Mouse (Mus musculus) MEL (cell line): ENCODE results near the gene Lrtm1. TPM values are rescaled to one million over a fixed set of nuclear protein-coding genes. Genes with fewer than 3 reads are reported as not detected.

Experiments used
- DNase-seq: peaks from one replicate; pipeline ENCODE4 v3.0.0; 2011; ENCODE audit warnings: low read depth, low spot score
- H3K27ac ChIP-seq: 2 replicates; pipeline ENCODE4 v1.5.1; 2012; ENCODE audit warnings: low read depth, mild to moderate bottlenecking, control low read depth, low read length, moderate library complexity; ENCODE audit not compliant: control insufficient read depth
- H3K27me3 ChIP-seq, 2 experiments: fragments of 150-350 bp in 1 of 2; sonication (generic) in 1 of 2; 2 replicates each; pipeline ENCODE4 v1.6.1; 2012; ENCODE audit warnings: low read length in 2 of 2, mild to moderate bottlenecking in 2 of 2, improper control_type of control experiment in 1 of 2, moderate library complexity in 1 of 2; ENCODE audit not compliant: insufficient read depth in 2 of 2, control insufficient read depth in 1 of 2
- H3K36me3 ChIP-seq, 2 experiments: 2 replicates each; pipeline ENCODE4 v1.6.1; 2012 to 2014; ENCODE audit warnings: low read length in 2 of 2, improper control_type of control experiment in 1 of 2, inconsistent platforms in 1 of 2, mild to moderate bottlenecking in 1 of 2; ENCODE audit not compliant: insufficient read depth in 2 of 2, control insufficient read depth in 1 of 2
- H3K4me1 ChIP-seq, 2 experiments: fragments of 150-350 bp in 1 of 2; sonication (generic) in 1 of 2; 2 replicates each; pipeline ENCODE4 v1.6.1; 2012; ENCODE audit warnings: low read length in 2 of 2, improper control_type of control experiment in 1 of 2, mild to moderate bottlenecking in 1 of 2; ENCODE audit not compliant: insufficient read depth in 2 of 2, control insufficient read depth in 1 of 2
- H3K4me3 ChIP-seq, 2 experiments: fragments of 150-350 bp in 1 of 2; sonication (generic) in 1 of 2; 2 replicates each; pipeline ENCODE4 v1.5.1; 2012; ENCODE audit warnings: low read depth in 2 of 2, low read length in 2 of 2, mild to moderate bottlenecking in 2 of 2, moderate library complexity in 2 of 2, control low read depth in 1 of 2, improper control_type of control experiment in 1 of 2; ENCODE audit not compliant: control insufficient read depth in 1 of 2, insufficient read depth in 1 of 2
- H3K79me2 ChIP-seq: 2 replicates; pipeline ENCODE4 v1.6.1; 2012; ENCODE audit warnings: mild to moderate bottlenecking, low read length, moderate library complexity; ENCODE audit not compliant: control insufficient read depth, poor library complexity, insufficient read depth
- H3K9ac ChIP-seq: 2 replicates; pipeline ENCODE4 v1.6.1; 2012; ENCODE audit warnings: low read depth, mild to moderate bottlenecking, control low read depth, low read length, moderate library complexity; ENCODE audit not compliant: control insufficient read depth, poor library complexity, severe bottlenecking
- H3K9me3 ChIP-seq: fragments of 150-350 bp; sonication (generic); replicated peaks from 2 replicates; pipeline ENCODE4 v1.6.1; 2012; ENCODE audit warnings: mild to moderate bottlenecking, low read length, improper control_type of control experiment, moderate library complexity; ENCODE audit not compliant: insufficient read depth
- BHLHE40 ChIP-seq: IDR thresholded peaks from 2 replicates; pipeline ENCODE4 v1.6.1; 2012; ENCODE audit warnings: low read depth, mild to moderate bottlenecking, inconsistent platforms, low read length, improper control_type of control experiment, borderline replicate concordance
- CHD1 ChIP-seq: IDR thresholded peaks from 2 replicates; pipeline ENCODE4 v1.6.1; 2012; ENCODE audit warnings: low read depth, mild to moderate bottlenecking, inconsistent platforms, low read length, improper control_type of control experiment
- EP300 ChIP-seq, 2 experiments: IDR thresholded peaks; 2 replicates each; pipeline ENCODE4 v1.6.1; 2011; ENCODE audit warnings: improper control_type of control experiment in 2 of 2, low read length in 2 of 2, low read depth in 1 of 2, mild to moderate bottlenecking in 1 of 2
- ETS1 ChIP-seq: IDR thresholded peaks from 2 replicates; pipeline ENCODE4 v1.6.1; 2012; ENCODE audit warnings: low read depth, mild to moderate bottlenecking, inconsistent platforms, low read length, improper control_type of control experiment, moderate library complexity
- HCFC1 ChIP-seq: IDR thresholded peaks from 2 replicates; pipeline ENCODE4 v1.6.1; 2012; ENCODE audit warnings: low read depth, mild to moderate bottlenecking, inconsistent platforms, low read length, improper control_type of control experiment, moderate library complexity
- JUND ChIP-seq: IDR thresholded peaks from 2 replicates; pipeline ENCODE4 v1.6.1; 2011; ENCODE audit warnings: low read depth, mild to moderate bottlenecking, improper control_type of control experiment, low read length
- MAFK ChIP-seq: IDR thresholded peaks from 2 replicates; pipeline ENCODE4 v1.6.1; 2011; ENCODE audit warnings: low read depth, mild to moderate bottlenecking, low read length, improper control_type of control experiment, borderline replicate concordance
- MEF2A ChIP-seq: IDR thresholded peaks from 2 replicates; pipeline ENCODE4 v1.6.1; 2014; ENCODE audit warnings: low read depth, mild to moderate bottlenecking, inconsistent platforms, low read length, improper control_type of control experiment; ENCODE audit not compliant: poor library complexity, insufficient replicate concordance, severe bottlenecking; ENCODE audit errors: extremely low read depth
- MYC ChIP-seq: IDR thresholded peaks from 2 replicates; pipeline ENCODE4 v1.6.1; 2011; ENCODE audit warnings: low read depth, mild to moderate bottlenecking, low read length, improper control_type of control experiment, moderate library complexity
- NRF1 ChIP-seq: IDR thresholded peaks from 2 replicates; pipeline ENCODE4 v1.6.1; 2014; ENCODE audit warnings: low read depth, mild to moderate bottlenecking, inconsistent platforms, low read length, improper control_type of control experiment, moderate library complexity; ENCODE audit not compliant: poor library complexity, insufficient read depth, severe bottlenecking
- POLR2A ChIP-seq, 2 experiments: IDR thresholded peaks; 2 replicates each; pipeline ENCODE4 v1.6.1; 2011 to 2012; ENCODE audit warnings: low read length in 2 of 2, mild to moderate bottlenecking in 2 of 2, control low read depth in 1 of 2, improper control_type of control experiment in 1 of 2, low read depth in 1 of 2, moderate library complexity in 1 of 2; ENCODE audit not compliant: control insufficient read depth in 1 of 2, insufficient read depth in 1 of 2, poor library complexity in 1 of 2
- RAD21 ChIP-seq: IDR thresholded peaks from 2 replicates; pipeline ENCODE4 v1.6.1; 2011; ENCODE audit warnings: mild to moderate bottlenecking, low read depth, low read length, improper control_type of control experiment
- RCOR1 ChIP-seq: IDR thresholded peaks from 2 replicates; pipeline ENCODE4 v1.6.1; 2012; ENCODE audit warnings: low read depth, mild to moderate bottlenecking, inconsistent platforms, low read length, improper control_type of control experiment
- TBP ChIP-seq: IDR thresholded peaks from 2 replicates; pipeline ENCODE4 v1.8.0; 2011; ENCODE audit warnings: low read depth, low read length, improper control_type of control experiment
- UBTF ChIP-seq: IDR thresholded peaks from 2 replicates; pipeline ENCODE4 v1.6.1; 2012; ENCODE audit warnings: low read depth, mild to moderate bottlenecking, inconsistent platforms, low read length, improper control_type of control experiment, moderate library complexity, borderline replicate concordance; ENCODE audit not compliant: insufficient read depth
- USF1 ChIP-seq: IDR thresholded peaks from 2 replicates; pipeline ENCODE4 v1.6.1; 2014; ENCODE audit warnings: low read depth, mild to moderate bottlenecking, inconsistent platforms, low read length, improper control_type of control experiment, moderate library complexity
- USF2 ChIP-seq, 2 experiments: IDR thresholded peaks; 2 replicates each; pipeline ENCODE4 v1.6.1; 2011 to 2012; ENCODE audit warnings: improper control_type of control experiment in 2 of 2, low read length in 2 of 2, borderline replicate concordance in 1 of 2, inconsistent platforms in 1 of 2, low read depth in 1 of 2, mild to moderate bottlenecking in 1 of 2; ENCODE audit not compliant: insufficient read depth in 1 of 2
- ZC3H11A ChIP-seq: IDR thresholded peaks from 2 replicates; pipeline ENCODE4 v1.6.1; 2012; ENCODE audit warnings: low read depth, mild to moderate bottlenecking, inconsistent platforms, low read length, improper control_type of control experiment
- ZKSCAN1 ChIP-seq: IDR thresholded peaks from 2 replicates; pipeline ENCODE4 v1.6.1; 2012; ENCODE audit warnings: low read depth, mild to moderate bottlenecking, inconsistent platforms, low read length, improper control_type of control experiment, moderate library complexity
- polyA plus RNA-seq, 2 experiments: library from polyadenylated mRNA; stranded (reverse) in 1 of 2; unstranded in 1 of 2; fragments of >175 nt in 1 of 2; fragments of >200 nt in 1 of 2; gene quantifications; 2 replicates each; pipeline versions ENCODE4 v1.2.1 to v1.2.4; 2012; ENCODE audit warnings: low replicate concordance in 2 of 2, low read depth in 1 of 2; ENCODE audit not compliant: insufficient read length in 2 of 2, insufficient read depth in 1 of 2, missing spikeins in 1 of 2
- total RNA-seq: library from RNA; depleted of rRNA; stranded (reverse); fragments of 300-350 nt; gene quantifications from 2 replicates; pipeline ENCODE4 v1.2.3, GENCODE M21; 2012

Gene Lrtm1
- total and polyA plus RNA-seq, 3 experiments: not detected

DNA sequence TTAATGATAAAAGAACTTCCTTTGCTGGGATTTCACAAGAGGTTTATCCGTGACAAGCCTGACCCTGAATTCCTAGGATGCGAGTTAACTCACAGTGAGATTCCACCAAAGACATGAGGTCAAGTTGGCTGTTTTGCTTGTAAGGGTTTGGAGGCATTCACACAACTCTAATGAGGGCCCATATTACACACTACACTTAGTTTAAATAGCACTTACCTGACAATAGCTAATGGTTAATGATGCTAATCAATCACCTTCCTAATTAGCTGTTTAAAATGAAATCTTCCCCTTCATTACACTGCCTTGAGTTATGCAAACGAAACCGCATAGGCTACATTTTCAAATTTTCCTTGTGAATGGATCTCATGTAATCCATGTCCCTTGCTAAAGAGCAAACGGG lies 20.2 kb downstream of the Lrtm1 start:
- Histone ChIP-seq H3K36me3 (no peaks in the 10 kb centered on the region), H3K9me3 (no peaks in the 10 kb centered on the region)
- DNase-seq: no peak

DNA sequence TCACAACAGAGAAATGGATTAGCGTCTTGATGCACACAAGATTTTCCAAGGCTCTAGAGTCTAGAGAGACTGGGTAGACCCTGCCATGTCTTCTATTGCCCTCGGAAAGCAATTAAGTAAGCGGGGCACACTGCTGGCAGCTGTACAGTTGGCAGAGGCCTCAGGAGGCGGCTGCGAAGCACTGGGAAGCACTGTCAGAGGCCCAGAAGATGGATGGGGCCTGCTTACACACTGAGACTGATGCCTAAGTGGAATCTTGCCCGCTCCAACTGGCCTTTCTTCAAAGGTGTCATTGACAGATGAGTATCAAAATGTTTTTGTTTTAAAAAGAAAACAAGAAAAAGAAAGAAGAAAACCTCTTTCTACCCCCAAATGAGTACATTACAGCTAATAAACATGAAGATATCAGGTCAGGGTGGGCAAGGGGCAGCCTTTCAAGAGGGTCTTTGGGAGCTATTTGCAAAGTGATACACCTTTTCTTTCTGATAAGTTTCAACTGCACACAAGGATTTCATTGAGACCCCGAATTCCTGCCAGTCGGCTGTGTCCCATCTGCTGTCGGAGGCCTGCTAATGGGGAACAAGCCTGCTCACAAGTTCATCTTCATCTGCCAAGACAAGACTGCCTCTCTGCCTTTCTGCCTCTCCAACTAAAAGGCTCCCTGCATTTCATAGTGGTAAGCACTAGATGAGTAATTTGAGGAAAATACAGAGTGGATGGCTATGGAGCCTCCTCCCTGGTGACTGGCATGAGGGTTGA lies 22.8 kb downstream of the Lrtm1 start:
- Histone ChIP-seq H3K4me1 (no peaks in the 10 kb centered on the region), H3K27me3 (no peaks in the 10 kb centered on the region), H3K9me3 (no peaks in the 10 kb centered on the region), H3K36me3 (no peaks in the 10 kb centered on the region), H3K79me2 (no peaks in the 10 kb centered on the region), H3K4me3 (no peak overlapping the region), H3K27ac (no peak overlapping the region), H3K9ac (no peak overlapping the region)
- no peak for DNase-seq
- TF ChIP-seq MEF2A: no peak

More for the DNA sequence above, 20.2 kb downstream of the Lrtm1 start:
- H3K27ac ChIP-seq: no peak overlapping the region
- no peak for TF ChIP-seq NRF1
- no peak for TF ChIP-seq ZKSCAN1
- no peak for TF ChIP-seq MAFK
- TF ChIP-seq RAD21: no peak
- H3K4me1 ChIP-seq: no peaks in the 10 kb centered on the region
- no peaks in the 10 kb centered on the region for H3K27me3 ChIP-seq
- no peak overlapping the region for H3K9ac ChIP-seq
- H3K79me2 ChIP-seq: no peaks in the 10 kb centered on the region
- no peak overlapping the region for H3K4me3 ChIP-seq

DNA sequence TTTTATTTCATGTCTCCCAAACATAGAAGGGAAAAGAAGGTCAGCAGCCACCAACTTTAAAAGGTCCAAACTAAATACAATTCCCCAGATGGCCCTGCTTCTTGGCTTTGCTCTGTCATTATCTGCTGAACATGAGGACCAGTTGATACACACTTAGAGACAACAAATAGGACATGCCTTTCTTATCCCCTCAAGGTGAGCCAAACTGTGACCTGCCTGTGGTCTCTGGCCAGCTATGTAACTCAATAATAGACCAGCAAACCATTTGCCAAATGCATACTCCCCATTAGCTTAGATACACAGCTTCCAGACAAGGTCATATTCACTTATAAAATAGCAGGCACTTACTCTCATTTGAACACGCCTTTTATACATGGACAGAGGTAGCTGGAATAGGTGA lies 23.5 kb downstream of the Lrtm1 start:
- Histone ChIP-seq H3K79me2 (no peaks in the 10 kb centered on the region), H3K9ac (no peak overlapping the region), H3K4me1 (no peaks in the 10 kb centered on the region), H3K27me3 (no peaks in the 10 kb centered on the region), H3K9me3 (no peaks in the 10 kb centered on the region)
- no peak for TF ChIP-seq MYC
- TF ChIP-seq, all 39 proteins: peak for 0
- no peak overlapping the region for H3K4me3 ChIP-seq
- H3K27ac ChIP-seq: no peak overlapping the region
- no peak for DNase-seq
- no peaks in the 10 kb centered on the region for H3K36me3 ChIP-seq

DNA sequence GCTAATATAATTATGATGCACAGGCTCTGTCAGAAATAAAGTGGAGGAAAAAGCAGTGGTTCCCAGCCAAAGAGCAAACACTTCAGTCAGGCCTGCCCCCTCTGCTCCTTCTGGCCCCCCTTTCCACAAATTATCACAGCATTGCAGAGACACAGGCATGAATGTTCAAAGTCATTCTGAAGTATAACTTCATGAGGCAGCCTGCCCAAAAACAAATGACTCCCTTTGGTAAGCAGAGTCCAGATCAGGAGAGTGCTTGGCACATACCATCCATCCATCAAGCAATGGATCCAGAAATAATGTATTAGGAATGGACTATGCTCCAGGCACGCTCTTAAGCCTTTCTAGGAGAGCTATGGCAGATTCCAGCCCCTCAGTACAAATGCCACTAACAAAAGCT lies 24.3 kb downstream of the Lrtm1 start:
- Histone ChIP-seq H3K9me3 (no peaks in the 10 kb centered on the region), H3K27ac (no peak overlapping the region), H3K4me3 (no peak overlapping the region), H3K9ac (no peak overlapping the region), H3K27me3 (no peaks in the 10 kb centered on the region), H3K36me3 (no peaks in the 10 kb centered on the region), H3K79me2 (no peaks in the 10 kb centered on the region), H3K4me1 (no peaks in the 10 kb centered on the region)
- no peak for TF ChIP-seq HCFC1
- no peak for TF ChIP-seq ETS1
- TF ChIP-seq USF1: no peak
- TF ChIP-seq USF2 (IDR thresholded peaks at IDR 0.05; ENCODE audit: borderline replicate concordance in 1 of 2, insufficient read depth in 1 of 2, low read depth in 1 of 2, low read length in 2 of 2): no peak
- TF ChIP-seq POLR2A (IDR thresholded peaks at IDR 0.05; ENCODE audit: control insufficient read depth in 1 of 2, insufficient read depth in 1 of 2, low read depth in 1 of 2, low read length in 2 of 2, poor library complexity in 1 of 2): no peak
- TF ChIP-seq EP300 (IDR thresholded peaks at IDR 0.05; ENCODE audit: low read depth in 1 of 2, low read length in 2 of 2): no peak
- TF ChIP-seq MEF2A: no peak
- TF ChIP-seq BHLHE40: no peak
- TF ChIP-seq TBP: no peak
- TF ChIP-seq UBTF: no peak
- no peak for TF ChIP-seq ZC3H11A
- no peak for TF ChIP-seq CHD1
- no peak for TF ChIP-seq JUND
- no peak for TF ChIP-seq RCOR1
- no peak for DNase-seq
